Mouse (Mus musculus) stomach, postnatal 0 days (tissue): Measurements from ENCODE around the gene Bcap29. TPM values are rescaled to one million over a fixed set of nuclear protein-coding genes. Genes with fewer than 3 reads are reported as not detected.

Source experiments
- ATAC-seq: fragments of 200-750 bp; cut with Nextera tagmentation; 2 replicates; pipeline ENCODE4 v1.8.0; 2017; ENCODE audit not compliant: low FRiP score, low TSS enrichment
- DNase-seq: peaks from one replicate; pipeline ENCODE4 v3.0.0-alpha.2; 2016; ENCODE audit warnings: low spot score
- H3K27ac ChIP-seq: fragments of 300-500 bp; sonication (generic); replicated peaks from 2 replicates; pipeline ENCODE4 v1.5.1; 2014; ENCODE audit warnings: mild to moderate bottlenecking, control low read depth
- H3K27me3 ChIP-seq: fragments of 300-500 bp; sonication (generic); 2 replicates; pipeline ENCODE4 v1.6.1; 2014; ENCODE audit warnings: low read length; ENCODE audit not compliant: control insufficient read depth, insufficient read depth
- H3K36me3 ChIP-seq: fragments of 300-500 bp; sonication (generic); 2 replicates; pipeline ENCODE4 v1.6.1; 2014; ENCODE audit warnings: low read length, mixed read lengths; ENCODE audit not compliant: control insufficient read depth, insufficient read depth
- H3K4me1 ChIP-seq: fragments of 300-500 bp; sonication (generic); replicated peaks from 2 replicates; pipeline ENCODE4 v1.6.1; 2014; ENCODE audit warnings: antibody characterized with exemption; ENCODE audit not compliant: control insufficient read depth, insufficient read depth
- H3K4me2 ChIP-seq: fragments of 300-500 bp; sonication (generic); replicated peaks from 2 replicates; pipeline ENCODE4 v1.6.1; 2014; ENCODE audit warnings: low read depth, mild to moderate bottlenecking, control low read depth, moderate library complexity
- H3K4me3 ChIP-seq: fragments of 300-500 bp; sonication (generic); 2 replicates; pipeline ENCODE4 v1.5.1; 2014; ENCODE audit warnings: low read depth, low read length, control low read depth
- H3K9ac ChIP-seq: fragments of 300-500 bp; sonication (generic); 2 replicates; pipeline ENCODE4 v1.6.1; 2014; ENCODE audit warnings: mild to moderate bottlenecking, low read length, control low read depth, mixed read lengths
- H3K9me3 ChIP-seq: fragments of 300-500 bp; sonication (generic); 2 replicates; pipeline ENCODE4 v1.6.1; 2016; ENCODE audit warnings: low read length; ENCODE audit not compliant: control insufficient read depth
- CTCF ChIP-seq: IDR thresholded peaks from 2 replicates; pipeline ENCODE4 v1.5.1; 2016; ENCODE audit warnings: antibody characterized with exemption, low read depth, mild to moderate bottlenecking, moderate library complexity
- EP300 ChIP-seq: optimal IDR thresholded peaks from 2 replicates; pipeline ENCODE3; 2016; ENCODE audit warnings: antibody characterized with exemption
- WGBS: fragments of 180-500 bp; shearing (Covaris S2); extraction: QIAGEN DNeasy Blood & Tissue Kit; methylation state at CpG from one replicate; pipeline ENCODE4 v1.1.7; 2014; 5-methylcytosine and 5-hydroxymethylcytosine counted together
- polyA plus RNA-seq: library from polyadenylated mRNA; unstranded; fragments of >200 nt; fragmentation: Nextera tagmentation; extraction: Ambion mirVana; gene quantifications from 2 replicates; pipeline ENCODE4 v1.2.1, GENCODE M21; 2015

The Bcap29 gene
- polyA plus RNA-seq, 1 experiment from 2014 or later: 40.4 TPM

DNA sequence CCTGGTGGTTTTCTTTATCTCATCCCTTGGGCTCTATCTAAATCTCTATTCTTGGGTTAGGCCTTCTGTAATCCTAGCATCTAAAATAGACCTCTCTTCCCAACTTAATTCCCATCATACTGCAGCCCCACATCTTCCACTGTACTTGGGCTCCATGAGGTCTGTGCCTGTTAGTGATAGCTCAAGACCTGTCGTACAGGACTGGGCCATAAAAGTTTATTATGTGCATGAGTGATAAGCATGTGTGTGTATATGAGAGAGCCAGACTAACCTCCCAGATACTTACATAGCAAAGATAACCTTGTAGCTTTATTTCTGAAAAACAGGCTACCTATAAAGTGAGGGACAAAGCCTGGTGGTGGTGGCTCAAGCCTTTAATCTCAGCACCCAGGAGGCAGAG lies 80.1 kb downstream of the Bcap29 start:
- no peak overlapping the region for H3K27ac ChIP-seq
- no peak for TF ChIP-seq EP300
- no peak for TF ChIP-seq CTCF
- WGBS: 71% methylated on average over 1 of the region's 1 CpGs
- ATAC-seq (no peak), DNase-seq (no peak)
- H3K9ac ChIP-seq: no peak overlapping the region
- no peak overlapping the region for H3K4me2 ChIP-seq
- H3K4me3 ChIP-seq: no peak overlapping the region
- H3K4me1 ChIP-seq: peaks cover 1% of the 10 kb centered on the region; the same call in 1 of the 2 replicates
- H3K9me3 ChIP-seq: no peaks in the 10 kb centered on the region
- no peaks in the 10 kb centered on the region for H3K36me3 ChIP-seq
- H3K27me3 ChIP-seq: no peaks in the 10 kb centered on the region

DNA sequence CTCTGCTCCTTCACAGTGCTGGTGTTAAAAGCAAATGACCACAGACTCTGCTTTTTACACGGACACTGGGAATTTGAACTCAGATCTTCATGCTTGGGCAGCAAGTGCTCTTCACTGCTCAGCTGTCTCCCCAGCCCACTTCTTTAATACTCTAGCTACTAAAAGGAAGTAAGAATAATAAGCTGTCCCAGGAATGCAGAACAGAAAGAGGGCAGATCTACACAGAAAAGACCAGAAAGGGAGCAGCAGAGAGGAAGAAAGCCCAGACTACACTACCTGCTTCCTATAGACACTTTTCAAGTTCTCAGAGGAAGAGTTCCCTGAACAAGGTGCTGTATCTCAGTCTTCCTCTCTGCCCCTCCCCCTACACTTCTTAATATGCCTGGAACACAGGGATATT lies 83.2 kb downstream of the Bcap29 start:
- Histone ChIP-seq H3K4me1 (no peaks in the 10 kb centered on the region), H3K4me3 (no peak overlapping the region), H3K4me2 (no peak overlapping the region), H3K36me3 (no peaks in the 10 kb centered on the region), H3K27me3 (no peaks in the 10 kb centered on the region), H3K9me3 (no peaks in the 10 kb centered on the region), H3K27ac (no peak overlapping the region), H3K9ac (no peak overlapping the region)
- TF ChIP-seq EP300 (no peak), CTCF (no peak)
- WGBS: 64% methylated on average over 1 of the region's 1 CpGs
- DNase-seq: no peak
- ATAC-seq: no peak

DNA sequence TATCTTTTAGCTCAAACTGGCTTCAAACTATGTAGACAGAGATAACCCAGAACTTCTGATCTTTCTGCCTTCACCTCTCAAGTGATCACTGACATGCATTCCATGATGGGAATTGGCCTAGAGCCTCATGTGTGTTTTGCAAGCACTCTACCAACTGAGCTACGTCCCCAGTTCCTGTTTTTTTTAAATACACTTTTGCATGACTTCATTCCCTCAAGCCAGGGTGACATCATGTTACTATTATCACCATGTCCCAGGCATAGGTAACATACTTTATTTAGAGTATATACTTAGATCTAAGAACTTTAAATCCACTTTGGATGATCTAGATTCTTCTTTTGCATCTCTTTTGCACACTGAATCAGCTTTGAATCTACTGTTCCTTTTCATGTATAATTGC lies 88.4 kb downstream of the Bcap29 start:
- ATAC-seq: no peak
- H3K27ac ChIP-seq: no peak overlapping the region
- 46% methylated on average over 1 of the region's 1 CpGs for WGBS
- no peaks in the 10 kb centered on the region for H3K4me1 ChIP-seq
- no peak for TF ChIP-seq CTCF
- no peak for TF ChIP-seq EP300
- no peak overlapping the region for H3K4me2 ChIP-seq
- no peaks in the 10 kb centered on the region for H3K36me3 ChIP-seq
- DNase-seq: no peak
- H3K9me3 ChIP-seq: no peaks in the 10 kb centered on the region
- H3K4me3 ChIP-seq: no peak overlapping the region
- H3K9ac ChIP-seq: no peak overlapping the region
- H3K27me3 ChIP-seq: no peaks in the 10 kb centered on the region

DNA sequence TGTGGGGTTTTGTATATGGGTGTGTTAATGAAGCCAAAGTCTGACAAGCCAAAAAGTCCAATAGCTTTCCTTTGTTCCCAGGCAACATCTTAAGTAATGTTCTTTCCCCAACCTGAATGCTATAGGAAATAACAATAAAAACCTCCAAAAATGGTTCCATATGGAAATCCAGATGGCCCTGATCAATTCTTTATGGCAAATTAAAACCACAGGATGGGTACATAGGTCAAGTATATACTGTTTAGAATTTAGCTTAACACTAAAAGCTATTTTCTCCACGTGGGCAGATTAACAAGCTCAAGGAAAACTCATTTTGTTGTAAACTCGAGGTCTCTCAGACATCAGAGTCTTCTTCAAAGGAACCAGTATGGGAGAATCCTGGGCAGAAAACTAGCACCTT lies 89.2 kb downstream of the Bcap29 start:
- TF ChIP-seq CTCF (no peak), EP300 (no peak)
- Histone ChIP-seq H3K4me3 (no peak overlapping the region), H3K9me3 (no peaks in the 10 kb centered on the region), H3K27ac (no peak overlapping the region), H3K4me2 (no peak overlapping the region), H3K9ac (no peak overlapping the region), H3K4me1 (no peaks in the 10 kb centered on the region), H3K27me3 (no peaks in the 10 kb centered on the region), H3K36me3 (no peaks in the 10 kb centered on the region)
- 36% methylated on average over 2 of the region's 2 CpGs for WGBS
- DNase-seq: no peak
- no peak for ATAC-seq

DNA sequence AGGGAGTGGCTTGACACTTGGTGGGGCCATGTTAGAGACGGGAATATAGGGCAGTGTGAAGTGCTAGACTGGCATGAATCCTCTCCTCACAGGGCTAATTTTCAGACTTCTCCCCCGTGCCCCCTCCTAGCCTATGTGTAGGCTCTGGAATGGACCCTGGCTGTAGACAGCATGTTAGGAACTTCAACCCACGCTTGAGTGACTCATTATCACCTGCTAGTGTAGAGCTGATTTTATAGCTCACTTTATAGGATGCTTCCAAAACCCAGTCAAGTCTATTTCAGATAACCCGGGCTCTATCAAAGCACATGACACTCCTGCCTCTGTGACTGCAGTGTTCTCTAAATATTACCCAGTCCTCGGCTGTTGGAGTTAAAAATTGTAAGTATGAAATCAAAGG lies 92.9 kb downstream of the Bcap29 start:
- Histone ChIP-seq H3K9me3 (no peaks in the 10 kb centered on the region), H3K27ac (no peak overlapping the region), H3K27me3 (no peaks in the 10 kb centered on the region), H3K4me1 (no peaks in the 10 kb centered on the region), H3K36me3 (no peaks in the 10 kb centered on the region), H3K4me2 (no peak overlapping the region), H3K9ac (no peak overlapping the region), H3K4me3 (no peak overlapping the region)
- DNase-seq (no peak), ATAC-seq (no peak)
- 71% methylated on average over 5 of the region's 5 CpGs for WGBS
- TF ChIP-seq CTCF: no peak
- TF ChIP-seq EP300: no peak

Other genes starting within 250 kb of the Bcap29 start
- 0.40 and 0.42 TPM in 2 replicates for gene Slc26a3, start 243.8 kb downstream of the Bcap29 start, polyA plus RNA-seq
- 6.1 and 6.4 TPM in 2 replicates for gene Cbll1, start 135.0 kb downstream of the Bcap29 start, polyA plus RNA-seq
- gene Slc26a4, start 74.7 kb downstream of the Bcap29 start, polyA plus RNA-seq: 0.16 and 0.29 TPM in 2 replicates
- gene Dus4l, start 20.2 kb upstream of the Bcap29 start, polyA plus RNA-seq: 4.9 and 7.3 TPM in 2 replicates
- 14.4 and 16.1 TPM in 2 replicates for gene Cog5, start 20.2 kb upstream of the Bcap29 start, polyA plus RNA-seq
- 1.5 and 1.7 TPM in 2 replicates for gene Gpr22, start 79.3 kb upstream of the Bcap29 start, polyA plus RNA-seq